Mouse (Mus musculus) hindbrain, postnatal 0 days (tissue): ENCODE measurements around the gene Syt13. TPM values are rescaled to one million over a fixed set of nuclear protein-coding genes. Genes with fewer than 3 reads are reported as not detected.

ENCODE experiments used
- ATAC-seq: fragments of 200-750 bp; cut with Nextera tagmentation; 2 replicates; pipeline ENCODE4 v1.8.0; 2017; ENCODE audit warnings: mild to moderate bottlenecking, moderate TSS enrichment, moderate library complexity
- DNase-seq: peaks from one replicate; pipeline ENCODE4 v3.0.0-alpha.2; 2015; ENCODE audit warnings: low spot score
- H3K27ac ChIP-seq: fragments of 300-500 bp; sonication (generic); 2 replicates; pipeline ENCODE4 v1.5.1; 2014; ENCODE audit warnings: mild to moderate bottlenecking
- H3K27me3 ChIP-seq: fragments of 300-500 bp; sonication (generic); 2 replicates; pipeline ENCODE4 v1.6.1; 2014; ENCODE audit warnings: low read length, mixed read lengths; ENCODE audit not compliant: insufficient read depth
- H3K36me3 ChIP-seq: fragments of 300-500 bp; sonication (generic); 2 replicates; pipeline ENCODE4 v1.6.1; 2014; ENCODE audit warnings: low read length, mixed read lengths; ENCODE audit not compliant: insufficient read depth
- H3K4me1 ChIP-seq: fragments of 300-500 bp; sonication (generic); 2 replicates; pipeline ENCODE4 v1.6.1; 2014; ENCODE audit warnings: antibody characterized with exemption, low read length, mixed read lengths; ENCODE audit not compliant: insufficient read depth
- H3K4me2 ChIP-seq: fragments of 300-500 bp; sonication (generic); 2 replicates; pipeline ENCODE4 v1.6.1; 2014; ENCODE audit warnings: low read depth, mild to moderate bottlenecking, low read length, moderate library complexity, mixed read lengths
- H3K4me3 ChIP-seq: fragments of 300-500 bp; sonication (generic); 2 replicates; pipeline ENCODE4 v1.5.1; 2014; ENCODE audit warnings: low read length
- H3K9ac ChIP-seq: fragments of 300-500 bp; sonication (generic); replicated peaks from 2 replicates; pipeline ENCODE4 v1.6.1; 2014; ENCODE audit warnings: mild to moderate bottlenecking, low read length, moderate library complexity, mixed read lengths
- H3K9me3 ChIP-seq: fragments of 300-500 bp; sonication (generic); 2 replicates; pipeline ENCODE4 v1.6.1; 2016; ENCODE audit warnings: low read length, mixed read lengths
- CTCF ChIP-seq: IDR thresholded peaks from 2 replicates; pipeline ENCODE4 v1.5.1; 2016; ENCODE audit warnings: antibody characterized with exemption, control low read depth, low read depth
- WGBS: fragments of 180-500 bp; shearing (Covaris S2); extraction: QIAGEN DNeasy Blood & Tissue Kit; methylation state at CpG from one replicate; pipeline ENCODE4 v1.1.7; 2014; 5-methylcytosine and 5-hydroxymethylcytosine counted together
- polyA plus RNA-seq: library from polyadenylated mRNA; unstranded; fragments of >200 nt; fragmentation: Nextera tagmentation; extraction: Ambion mirVana; gene quantifications from 2 replicates; pipeline ENCODE4 v1.2.1, GENCODE M21; 2015
- total RNA-seq: library from RNA; depleted of rRNA; stranded (reverse); fragments of >200 nt; gene quantifications from 2 replicates; pipeline ENCODE4 v1.2.3, GENCODE M21; 2014

Syt13 gene
- total and polyA plus RNA-seq, 2 experiments from 2014 or later, result 70.8 to 145 TPM

GRCm38 (mm10) chr2:92883039-92883911 lies 31.6 kb upstream of the Syt13 start:
- 3% methylated on average over 15 of the region's 15 CpGs for WGBS
- 0 out of 2 replicates have a peak, but pooled peaks cover 4% of the 10 kb centered on the region for H3K4me1 ChIP-seq
- peak; percentile 94 for TF ChIP-seq CTCF
- no peaks in the 10 kb centered on the region for H3K27me3 ChIP-seq
- H3K27ac ChIP-seq, result no peak overlapping the region
- H3K9ac ChIP-seq, result no peak overlapping the region
- peak overlapping the region; percentile 24; the same call in 1 of the 2 replicates for H3K4me2 ChIP-seq
- no peak overlapping the region for H3K4me3 ChIP-seq
- ATAC-seq (peak; percentile 73), DNase-seq (peak; percentile 85)
- no peaks in the 10 kb centered on the region for H3K36me3 ChIP-seq
- H3K9me3 ChIP-seq, result no peaks in the 10 kb centered on the region

DNA sequence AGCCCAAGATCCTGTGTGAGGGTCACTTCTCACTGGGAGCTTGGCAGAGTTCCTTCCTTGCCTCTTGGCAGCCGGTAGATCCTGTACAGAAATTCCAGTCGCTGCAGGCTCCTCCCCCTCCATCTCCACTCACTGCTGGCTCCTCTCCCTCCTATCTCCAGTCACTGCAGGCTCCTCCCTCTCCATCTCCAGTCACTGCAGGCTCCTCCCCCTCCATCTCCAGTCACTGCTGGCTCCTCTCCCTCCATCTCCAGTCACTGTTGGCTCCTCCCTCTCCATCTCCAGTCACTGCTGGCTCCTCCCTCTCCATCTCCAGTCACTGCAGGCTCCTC lies 31.0 kb upstream of the Syt13 start:
- Histone ChIP-seq H3K4me3 (no peak overlapping the region), H3K36me3 (no peaks in the 10 kb centered on the region), H3K4me1 (0 out of 2 replicates have a peak, but pooled peaks cover 4% of the 10 kb centered on the region), H3K27me3 (no peaks in the 10 kb centered on the region), H3K27ac (no peak overlapping the region), H3K4me2 (0 out of 2 replicates have a peak overlapping the region, but pooled peaks have one; percentile 24), H3K9me3 (no peaks in the 10 kb centered on the region), H3K9ac (no peak overlapping the region)
- no peak for ATAC-seq
- WGBS, result 4% methylated on average over 2 of the region's 2 CpGs
- peak; percentile 50 for DNase-seq
- TF ChIP-seq CTCF, result no peak

GRCm38 (mm10) chr2:92884976-92885375 lies 29.9 kb upstream of the Syt13 start:
- no peak for DNase-seq
- ATAC-seq, result no peak
- 91% methylated on average over 6 of the region's 6 CpGs for WGBS

GRCm38 (mm10) chr2:92886862-92887261 lies 28.0 kb upstream of the Syt13 start:
- no peak for ATAC-seq
- Histone ChIP-seq H3K4me2 (no peak overlapping the region), H3K9me3 (no peaks in the 10 kb centered on the region), H3K27ac (no peak overlapping the region), H3K9ac (no peak overlapping the region), H3K4me1 (0 out of 2 replicates have a peak, but pooled peaks cover 4% of the 10 kb centered on the region), H3K36me3 (no peaks in the 10 kb centered on the region), H3K27me3 (no peaks in the 10 kb centered on the region), H3K4me3 (no peak overlapping the region)
- TF ChIP-seq CTCF, result no peak
- DNase-seq, result no peak
- WGBS, result 74% methylated on average over 3 of the region's 3 CpGs

More at GRCm38 (mm10) chr2:92884976-92885375, 29.9 kb upstream of the Syt13 start:
- Histone ChIP-seq H3K27ac (no peak overlapping the region), H3K4me3 (no peak overlapping the region), H3K9ac (no peak overlapping the region), H3K9me3 (no peaks in the 10 kb centered on the region), H3K4me1 (0 out of 2 replicates have a peak, but pooled peaks cover 4% of the 10 kb centered on the region), H3K4me2 (no peak overlapping the region), H3K27me3 (no peaks in the 10 kb centered on the region), H3K36me3 (no peaks in the 10 kb centered on the region)
- TF ChIP-seq CTCF, result no peak

- TF ChIP-seq CTCF, result no peak
- Histone ChIP-seq H3K36me3 (no peaks in the 10 kb centered on the region), H3K9ac (no peak overlapping the region), H3K4me2 (no peak overlapping the region), H3K27ac (no peak overlapping the region), H3K4me3 (no peak overlapping the region), H3K27me3 (no peaks in the 10 kb centered on the region), H3K4me1 (no peaks in the 10 kb centered on the region), H3K9me3 (no peaks in the 10 kb centered on the region)
- DNase-seq, result no peak
- no peak for ATAC-seq
- 92% methylated on average over 4 of the region's 4 CpGs for WGBS
Measured at GRCm38 (mm10) chr2:92892524-92892923, 22.4 kb upstream of the Syt13 start.

DNA sequence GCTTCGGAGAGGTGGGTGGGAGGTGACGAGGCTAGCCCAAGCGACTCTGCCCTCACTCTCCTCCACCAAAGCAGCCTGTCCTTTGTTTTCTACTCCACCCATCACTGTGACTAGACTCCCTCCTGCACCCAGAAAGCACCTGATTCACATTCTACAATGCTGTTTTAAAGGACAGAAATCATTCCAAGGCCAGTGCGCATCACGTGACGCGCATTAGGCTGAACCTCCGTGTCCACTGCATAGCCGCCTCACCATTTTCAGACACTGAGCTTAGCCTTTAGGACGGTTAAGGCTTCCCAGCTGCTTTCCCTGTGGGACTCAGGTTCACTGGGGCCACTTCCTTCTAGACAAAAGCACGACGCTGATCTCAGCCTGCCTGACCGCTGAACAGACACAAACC lies 11.2 kb upstream of the Syt13 start:
- Histone ChIP-seq H3K9ac (no peak overlapping the region), H3K4me1 (no peaks in the 10 kb centered on the region), H3K4me3 (no peak overlapping the region), H3K27me3 (no peaks in the 10 kb centered on the region), H3K9me3 (no peaks in the 10 kb centered on the region), H3K36me3 (no peaks in the 10 kb centered on the region), H3K4me2 (no peak overlapping the region), H3K27ac (no peak overlapping the region)
- no peak for TF ChIP-seq CTCF
- ATAC-seq (no peak), DNase-seq (no peak)
- whole genome bisulfite sequencing, result 81% methylated on average over 13 of the region's 13 CpGs

DNA sequence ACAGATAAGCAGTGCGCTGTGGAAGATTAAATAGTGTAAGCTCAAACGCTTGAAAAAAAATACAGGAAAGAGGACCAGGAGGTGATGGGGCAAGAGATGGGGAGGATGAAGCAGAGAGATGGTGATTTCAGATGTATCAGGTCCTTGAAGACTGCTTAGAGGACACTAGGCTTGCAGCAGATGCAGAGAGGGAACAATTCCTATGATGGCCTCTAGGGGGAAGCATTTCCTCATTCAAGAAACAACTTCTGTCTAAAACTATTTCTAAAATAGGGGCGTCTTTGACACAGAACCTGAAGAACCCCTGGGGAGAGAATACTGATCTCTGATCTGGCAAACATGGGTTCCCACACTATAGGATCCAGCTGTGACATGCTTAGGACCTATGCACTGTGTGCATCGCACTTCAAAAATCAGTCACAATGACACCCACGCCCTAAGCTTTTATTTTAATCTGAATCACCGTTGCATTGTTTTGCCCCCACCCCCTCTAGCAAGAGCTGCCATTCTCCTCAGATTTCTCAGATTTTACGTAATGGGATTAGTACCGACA lies 10.5 kb upstream of the Syt13 start:
- H3K4me3 ChIP-seq, result no peak overlapping the region
- 24% methylated on average over 8 of the region's 8 CpGs for WGBS

More for the DNA sequence above, 10.5 kb upstream of the Syt13 start:
- Histone ChIP-seq H3K4me1 (no peaks in the 10 kb centered on the region), H3K9ac (no peak overlapping the region), H3K4me2 (0 out of 2 replicates have a peak overlapping the region, but pooled peaks have one; percentile 2), H3K36me3 (no peaks in the 10 kb centered on the region), H3K9me3 (no peaks in the 10 kb centered on the region), H3K27ac (no peak overlapping the region), H3K27me3 (no peaks in the 10 kb centered on the region)
- DNase-seq (peak; percentile 87), ATAC-seq (peak; percentile 67)
- TF ChIP-seq CTCF, result peak; percentile 89
